Mouse (Mus musculus) small intestine, adult 2 months (tissue): Measurements from ENCODE around the gene Cadps.

Experiments
- CTCF ChIP-seq: fragments of 200-500 bp; IDR thresholded peaks from 2 replicates; pipeline ENCODE4 v1.5.1; 2012; ENCODE audit warnings: low read depth, mild to moderate bottlenecking, control low read depth, inconsistent platforms, low read length, moderate library complexity, mixed read lengths; ENCODE audit not compliant: insufficient replicate concordance, insufficient read length; ENCODE audit errors: extremely low read depth
- POLR2A ChIP-seq: fragments of 200-500 bp; IDR thresholded peaks from 2 replicates; pipeline ENCODE4 v1.6.1; 2012; ENCODE audit warnings: low read depth, mild to moderate bottlenecking, control low read depth, inconsistent platforms, low read length, moderate library complexity

DNA sequence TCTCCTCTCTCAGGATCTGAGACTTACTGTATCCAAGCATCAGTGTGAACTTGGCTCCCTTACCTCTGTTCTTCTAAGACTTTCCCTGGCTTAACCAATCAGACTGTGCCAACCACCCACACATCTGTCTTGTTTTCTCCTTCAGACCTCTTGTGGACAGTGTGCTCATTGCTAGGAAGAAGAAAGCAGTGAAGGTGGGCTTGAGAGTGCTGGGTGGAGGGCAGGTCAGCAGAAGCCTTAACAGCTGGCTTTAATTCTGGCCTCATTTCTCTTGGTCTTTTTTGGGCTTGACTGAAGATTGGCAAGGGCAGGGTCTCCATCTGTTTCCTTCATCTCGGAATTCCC, 262.7 kb downstream of the Cadps start:
- TF ChIP-seq CTCF (no peak), POLR2A (no peak)
